Mouse (Mus musculus): ENCODE results near the gene Nmrk1. TPM values are rescaled to one million over a fixed set of nuclear protein-coding genes. Genes with fewer than 3 reads are reported as not detected.

The Nmrk1 gene
- polyA plus RNA-seq, 1 experiment = 1.5 TPM

- H3K4me3 ChIP-seq (replicated peaks) = no peak overlapping the region
- no peaks in the 10 kb centered on the region for H3K27me3 ChIP-seq (replicated peaks)
- H3K36me3 ChIP-seq (replicated peaks; ENCODE audit: low read length) = peaks cover 45% of the 10 kb centered on the region
- peaks cover 8% of the 10 kb centered on the region; the same call in 1 of the 2 replicates for H3K4me1 ChIP-seq
- no peaks in the 10 kb centered on the region for H3K9me3 ChIP-seq
- no peak for TF ChIP-seq FLI1 (IDR thresholded peaks at IDR 0.05; ENCODE audit: low read length)
- TF ChIP-seq GATA1 (IDR thresholded peaks at IDR 0.05; ENCODE audit: borderline replicate concordance, low read length) = no peak
These were observed 50.4 kb downstream of the Nmrk1 start for GRCm38 (mm10) chr19:18682142-18682541.

DNA sequence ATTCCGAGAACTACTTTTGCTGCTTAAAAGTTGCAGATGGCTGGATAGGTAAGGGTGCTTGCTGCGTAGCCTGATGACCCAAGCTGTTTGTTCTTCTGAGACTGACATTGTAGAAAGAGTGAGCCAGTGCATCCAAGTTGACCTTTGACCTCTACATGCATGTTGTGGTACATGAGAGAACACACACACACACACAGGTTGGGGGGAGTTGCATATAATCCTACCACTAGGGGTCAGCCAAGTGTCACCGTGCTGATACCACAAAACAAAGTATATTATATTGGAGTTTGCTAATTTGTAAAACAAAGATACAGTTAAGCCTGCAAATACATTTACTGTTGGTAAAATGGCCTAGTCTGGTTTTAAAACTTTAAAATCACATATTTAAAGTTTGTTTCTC is 55.8 kb downstream of the Nmrk1 start:
- Histone ChIP-seq H3K36me3 (replicated peaks; ENCODE audit: low read length) (peaks cover 16% of the 10 kb centered on the region), H3K27me3 (replicated peaks) (no peaks in the 10 kb centered on the region), H3K4me1 (peaks cover 26% of the 10 kb centered on the region), H3K9me3 (no peaks in the 10 kb centered on the region), H3K4me3 (replicated peaks) (no peak overlapping the region)
- no peak for TF ChIP-seq GATA1 (IDR thresholded peaks at IDR 0.05; ENCODE audit: borderline replicate concordance, low read length)
- TF ChIP-seq FLI1 (IDR thresholded peaks at IDR 0.05; ENCODE audit: low read length) = no peak

- Histone ChIP-seq H3K36me3 (replicated peaks; ENCODE audit: low read length) (peaks cover 35% of the 10 kb centered on the region), H3K4me1 (peaks cover 48% of the 10 kb centered on the region), H3K9me3 (no peaks in the 10 kb centered on the region), H3K27me3 (replicated peaks) (no peaks in the 10 kb centered on the region), H3K4me3 (replicated peaks) (peak overlapping the region; percentile 46)
- TF ChIP-seq FLI1 (IDR thresholded peaks at IDR 0.05; ENCODE audit: low read length) (no peak), GATA1 (IDR thresholded peaks at IDR 0.05; ENCODE audit: borderline replicate concordance, low read length) (no peak; the same call in 2 of the 3 replicates)
These were observed 60.4 kb downstream of the Nmrk1 start for GRCm38 (mm10) chr19:18692176-18692575.

- Histone ChIP-seq H3K9me3 (no peaks in the 10 kb centered on the region), H3K27me3 (replicated peaks) (no peaks in the 10 kb centered on the region), H3K4me3 (replicated peaks) (no peak overlapping the region), H3K36me3 (replicated peaks; ENCODE audit: low read length) (peaks cover 41% of the 10 kb centered on the region), H3K4me1 (peaks cover 49% of the 10 kb centered on the region)
- no peak for TF ChIP-seq FLI1 (IDR thresholded peaks at IDR 0.05; ENCODE audit: low read length)
- no peak for TF ChIP-seq GATA1 (IDR thresholded peaks at IDR 0.05; ENCODE audit: borderline replicate concordance, low read length)
These were observed 61.0 kb downstream of the Nmrk1 start for GRCm38 (mm10) chr19:18692768-18693167.

GRCm38 (mm10) chr19:18695116-18695515 is 63.4 kb downstream of the Nmrk1 start:
- TF ChIP-seq GATA1 (IDR thresholded peaks at IDR 0.05; ENCODE audit: borderline replicate concordance, low read length) (no peak), FLI1 (IDR thresholded peaks at IDR 0.05; ENCODE audit: low read length) (no peak)
- peaks cover 48% of the 10 kb centered on the region for H3K36me3 ChIP-seq (replicated peaks; ENCODE audit: low read length)
- H3K4me3 ChIP-seq (replicated peaks) = no peak overlapping the region

GRCm38 (mm10) chr19:18695552-18695951 is 63.8 kb downstream of the Nmrk1 start:
- Histone ChIP-seq H3K4me1 (peaks cover 45% of the 10 kb centered on the region), H3K27me3 (replicated peaks) (no peaks in the 10 kb centered on the region), H3K36me3 (replicated peaks; ENCODE audit: low read length) (peaks cover 52% of the 10 kb centered on the region), H3K9me3 (no peaks in the 10 kb centered on the region), H3K4me3 (replicated peaks) (no peak overlapping the region)
- no peak for TF ChIP-seq GATA1 (IDR thresholded peaks at IDR 0.05; ENCODE audit: borderline replicate concordance, low read length)
- no peak for TF ChIP-seq FLI1 (IDR thresholded peaks at IDR 0.05; ENCODE audit: low read length)

More at GRCm38 (mm10) chr19:18695116-18695515, 63.4 kb downstream of the Nmrk1 start:
- Histone ChIP-seq H3K9me3 (no peaks in the 10 kb centered on the region), H3K27me3 (replicated peaks) (no peaks in the 10 kb centered on the region), H3K4me1 (peaks cover 46% of the 10 kb centered on the region)

Other genes with a start within 250 kb of the Nmrk1 start
- gene Ostf1, start 127 bp upstream of the Nmrk1 start, polyA plus RNA-seq (2012; ENCODE audit: insufficient read depth, low replicate concordance) = 422 and 727 TPM in 2 replicates
- 8.3 and 8.8 TPM in 2 replicates for gene Carnmt1, start 38.8 kb downstream of the Nmrk1 start, polyA plus RNA-seq (2012; ENCODE audit: insufficient read depth, low replicate concordance)
- 7.6 and 14.4 TPM in 2 replicates for gene D030056L22Rik, start 81.2 kb downstream of the Nmrk1 start, polyA plus RNA-seq (2012; ENCODE audit: insufficient read depth, low replicate concordance)
- gene Trpm6, start 118.0 kb downstream of the Nmrk1 start, polyA plus RNA-seq (2012; ENCODE audit: insufficient read depth, low replicate concordance) = not detected in 2 replicates